ENCODE assay signal across 8 mouse cellular contexts in the genomic region with DNA sequence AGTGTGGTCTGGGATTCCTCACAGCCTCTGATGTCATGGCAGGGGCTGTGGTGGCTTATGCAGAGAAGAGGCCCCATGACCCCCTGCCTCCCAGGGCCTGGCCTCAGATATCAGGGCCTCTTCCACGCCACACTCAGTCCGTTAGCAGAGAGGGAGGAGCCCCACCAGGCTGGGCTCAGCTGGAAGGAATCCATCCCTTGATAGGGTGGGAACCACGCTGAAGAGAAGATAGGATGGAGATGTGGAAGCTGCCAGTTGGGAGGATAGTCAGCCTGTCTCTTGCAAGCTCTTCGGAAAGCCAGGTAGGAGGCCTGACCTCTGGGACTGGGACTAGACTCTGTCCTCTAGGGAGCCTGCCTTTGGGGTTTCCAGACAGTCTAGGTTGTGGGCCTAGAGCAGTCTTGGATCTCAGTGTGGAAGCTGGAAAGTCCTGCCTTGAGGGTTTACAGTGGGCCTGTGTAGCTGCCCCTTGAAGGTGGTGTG.
DNase-seq lines count a peak whose midpoint lies in the region; ATAC-seq and TF ChIP-seq lines count a peak whose summit lies in the region.

No protein-coding gene starts in this region.

- H3K27me3 ChIP-seq in lung, embryonic 16.5 days (ENCODE audit: control insufficient read depth, insufficient read depth, low read depth, low read length): no peaks in the 10 kb centered on the region
- no peaks in the 10 kb centered on the region for H3K27me3 ChIP-seq in erythroblast, embryonic 14.5 days (ENCODE audit: control insufficient read depth)
- no peaks in the 10 kb centered on the region for H3K27me3 ChIP-seq in limb, embryonic 14.5 days (ENCODE audit: control insufficient read depth, insufficient read depth, low read length)

- 0 out of 2 replicates have a peak overlapping the region, but pooled peaks have one; percentile 3 for H3K4me2 ChIP-seq in lung, embryonic 16.5 days (ENCODE audit: low read depth, low read length)
- H3K4me2 ChIP-seq in limb, embryonic 14.5 days (replicated peaks; ENCODE audit: low read depth, low read length, severe bottlenecking): 0 out of 2 replicates have a peak overlapping the region, but pooled peaks have one; percentile 0

- no peak for TF ChIP-seq POLR2A in limb, embryonic 14.5 days (IDR thresholded peaks at IDR 0.05; ENCODE audit: borderline replicate concordance, extremely low read depth, insufficient read depth, insufficient read length)

- 0 out of 2 replicates have a peak, but pooled peaks have one; percentile 8 for ATAC-seq in lung, embryonic 16.5 days (ENCODE audit: low read depth)
- ATAC-seq in limb, embryonic 14.5 days (ENCODE audit: low FRiP score, low read depth): no peak

- H3K4me3 ChIP-seq in lung, embryonic 16.5 days (ENCODE audit: low read length): no peak overlapping the region
- H3K4me3 ChIP-seq in erythroblast, embryonic 14.5 days (replicated peaks): peak overlapping the region; percentile 64
- no peak overlapping the region for H3K4me3 ChIP-seq in limb, embryonic 14.5 days (replicated peaks; ENCODE audit: low read length)

- no peak for DNase-seq in lung, postnatal 25 days (ENCODE audit: low spot score)
- DNase-seq in limb, embryonic 14.5 days (ENCODE audit: low spot score): no peak
- DNase-seq in retina, embryonic 14.5 days (ENCODE audit: low spot score): peak; percentile 51
- DNase-seq in frontal cortex, postnatal 14 days (ENCODE audit: low spot score in 2 of 2): no peak
- DNase-seq in cerebellum, postnatal 14 days: no peak
- DNase-seq in left cerebral cortex, postnatal 36 days (ENCODE audit: low spot score in 2 of 2): no peak

- H3K36me3 ChIP-seq in lung, embryonic 16.5 days (ENCODE audit: control insufficient read depth, insufficient read depth, low read length): no peaks in the 10 kb centered on the region
- H3K36me3 ChIP-seq in erythroblast, embryonic 14.5 days (ENCODE audit: control insufficient read depth): peaks cover 90% of the 10 kb centered on the region
- no peaks in the 10 kb centered on the region for H3K36me3 ChIP-seq in limb, embryonic 14.5 days (ENCODE audit: control insufficient read depth, insufficient read depth, low read length)

- no peaks in the 10 kb centered on the region for H3K9me3 ChIP-seq in lung, embryonic 16.5 days (ENCODE audit: control insufficient read depth, low read length)
- no peaks in the 10 kb centered on the region for H3K9me3 ChIP-seq in erythroblast, embryonic 14.5 days (ENCODE audit: control insufficient read depth, low read length)
- no peaks in the 10 kb centered on the region for H3K9me3 ChIP-seq in limb, embryonic 14.5 days (ENCODE audit: control insufficient read depth, low read length)

- H3K4me1 ChIP-seq in lung, embryonic 16.5 days (replicated peaks; ENCODE audit: control insufficient read depth, insufficient read depth, low read length): peaks cover 69% of the 10 kb centered on the region
- peaks cover 98% of the 10 kb centered on the region for H3K4me1 ChIP-seq in erythroblast, embryonic 14.5 days (ENCODE audit: control insufficient read depth)
- H3K4me1 ChIP-seq in limb, embryonic 14.5 days (ENCODE audit: control insufficient read depth, insufficient read depth, low read length): peaks cover 40% of the 10 kb centered on the region

- intact Hi-C loops in left cerebral cortex, postnatal 36 days (cut with DNase I): no loop called here

- 33% methylated on average over 4 of the region's 4 CpGs for WGBS in lung, embryonic 16.5 days
- WGBS in limb, embryonic 14.5 days: 23% methylated on average over 4 of the region's 4 CpGs

- H3K9ac ChIP-seq in lung, embryonic 16.5 days (ENCODE audit: low read length): peak overlapping the region; percentile 47; the same call in 1 of the 2 replicates
- H3K9ac ChIP-seq in limb, embryonic 14.5 days (ENCODE audit: low read depth, low read length, severe bottlenecking): peak overlapping the region; percentile 25; the same call in 1 of the 2 replicates

- H3K27ac ChIP-seq in lung, embryonic 16.5 days (ENCODE audit: low read length): peak overlapping the region; percentile 49
- no peak overlapping the region for H3K27ac ChIP-seq in limb, embryonic 14.5 days (replicated peaks; ENCODE audit: low read depth, low read length)
